Mouse (Mus musculus) left cerebral cortex, adult 2 months (tissue): ENCODE measurements around the gene Slu7. TPM values are rescaled to one million over a fixed set of nuclear protein-coding genes. Genes with fewer than 3 reads are reported as not detected.

Source experiments
- DNase-seq, 2 experiments: peaks; one replicate each; pipeline ENCODE4 v3.0.0; 2021 to 2022; ENCODE audit warnings: low spot score in 2 of 2, mixed read lengths in 1 of 2; ENCODE audit errors: extremely low spot score in 1 of 2
- H3K27ac ChIP-seq: fragments of 200-600 bp; 2 replicates; pipeline ENCODE4 v1.8.1; 2022
- H3K4me3 ChIP-seq: fragments of 200-600 bp; 2 replicates; pipeline ENCODE4 v1.8.1; 2022
- CTCF ChIP-seq: fragments of 200-600 bp; IDR thresholded peaks from 2 replicates; pipeline ENCODE4 v1.8.1; 2022; ENCODE audit warnings: antibody characterized with exemption, mild to moderate bottlenecking, moderate library complexity
- intact Hi-C: fragments of 180-260 bp; cut with DNase I; formaldehyde crosslinking; loops from one replicate; pipeline ENCODE4 v1.15.1; 2025
- total RNA-seq, 2 experiments: library from RNA; stranded (reverse); gene quantifications; 2 replicates each; pipeline ENCODE4 v1.2.3; 2021

Gene Slu7
- total RNA-seq, 2 experiments from 2014 or later, result 54.2 to 56.7 TPM

- H3K27ac ChIP-seq, result peak within 1 kb of the TSS; percentile 45
- H3K4me3 ChIP-seq, result peak within 1 kb of the TSS; percentile 46
- TF ChIP-seq CTCF, result no peak
- intact Hi-C loops, result no loop called here
- DNase-seq, result peak; percentile 63 to 68
Observed at GRCm38 (mm10) chr11:43425824-43426413, 7.6 kb upstream of the Slu7 start, which contains the start of gene Pttg1. Gene Pttg1, minus strand, starts transcription at chr11:43426251.

- TF ChIP-seq CTCF, result no peak
- Histone ChIP-seq H3K27ac (peak overlapping the region; percentile 45; the same call in 1 of the 2 replicates), H3K4me3 (peak overlapping the region; percentile 46)
- intact Hi-C loops, result no loop called here
- no peak for DNase-seq
Observed at GRCm38 (mm10) chr11:43426414-43426884, 7.1 kb upstream of the Slu7 start.

GRCm38 (mm10) chr11:43434024-43434407 is 472 bp downstream of the Slu7 start:
- H3K27ac ChIP-seq, result peak overlapping the region; percentile 84
- H3K4me3 ChIP-seq, result peak overlapping the region; percentile 63
- intact Hi-C loops, result no loop called here
- no peak for TF ChIP-seq CTCF
- no peak for DNase-seq

- no peak for TF ChIP-seq CTCF
- H3K27ac ChIP-seq, result no peak overlapping the region
- no peak overlapping the region for H3K4me3 ChIP-seq
- intact Hi-C loops, result loop anchor here (5.0 kb wide), 1 partner anchor 241 kb away; the partner anchor contains the start of gene Pwwp2a
- DNase-seq, result no peak
Observed at GRCm38 (mm10) chr11:43441121-43441520, 7.6 kb downstream of the Slu7 start.

GRCm38 (mm10) chr11:43443183-43443582 is 9.6 kb downstream of the Slu7 start:
- no peak overlapping the region for H3K27ac ChIP-seq
- no peak for DNase-seq
- no peak overlapping the region for H3K4me3 ChIP-seq
- TF ChIP-seq CTCF, result no peak
- intact Hi-C loops, result loop anchor here (5.0 kb wide), 1 partner anchor 239 kb away; the partner anchor contains the start of gene Pwwp2a

- intact Hi-C loops, result loop anchor here (5.0 kb wide), 2 partner anchors 42 to 282 kb away; no protein-coding TSS in a partner anchor
- no peak for TF ChIP-seq CTCF
- H3K27ac ChIP-seq, result no peak overlapping the region
- no peak for DNase-seq
- no peak overlapping the region for H3K4me3 ChIP-seq
Observed at GRCm38 (mm10) chr11:43449916-43450315, 16.4 kb downstream of the Slu7 start.

GRCm38 (mm10) chr11:43451322-43451721 is 17.8 kb downstream of the Slu7 start:
- DNase-seq, result no peak
- no peak overlapping the region for H3K4me3 ChIP-seq
- intact Hi-C loops, result loop anchor here (5.0 kb wide), 1 partner anchor 41 kb away; no protein-coding TSS in a partner anchor

GRCm38 (mm10) chr11:43452266-43452665 is 18.7 kb downstream of the Slu7 start:
- intact Hi-C loops, result loop anchor here (5.0 kb wide), 1 partner anchor 40 kb away; no protein-coding TSS in a partner anchor
- no peak for DNase-seq
- H3K27ac ChIP-seq, result no peak overlapping the region
- H3K4me3 ChIP-seq, result no peak overlapping the region
- TF ChIP-seq CTCF, result peak; percentile 44

More at GRCm38 (mm10) chr11:43451322-43451721, 17.8 kb downstream of the Slu7 start:
- no peak overlapping the region for H3K27ac ChIP-seq
- no peak for TF ChIP-seq CTCF

- H3K27ac ChIP-seq, result no peak overlapping the region
- no peak for DNase-seq
- no peak overlapping the region for H3K4me3 ChIP-seq
- intact Hi-C loops, result no loop called here
- no peak for TF ChIP-seq CTCF
Observed at GRCm38 (mm10) chr11:43463204-43463603, 29.7 kb downstream of the Slu7 start.

- no peak overlapping the region for H3K27ac ChIP-seq
- no peak for TF ChIP-seq CTCF
- no peak overlapping the region for H3K4me3 ChIP-seq
- DNase-seq, result no peak
- intact Hi-C loops, result no loop called here
Observed at GRCm38 (mm10) chr11:43470118-43470517, 36.6 kb downstream of the Slu7 start.

- intact Hi-C loops, result no loop called here
- no peak for TF ChIP-seq CTCF
- H3K4me3 ChIP-seq, result no peak overlapping the region
- DNase-seq, result no peak
- no peak overlapping the region for H3K27ac ChIP-seq
Observed at GRCm38 (mm10) chr11:43470881-43471820, 37.6 kb downstream of the Slu7 start.

GRCm38 (mm10) chr11:43473115-43473514 is 39.6 kb downstream of the Slu7 start:
- H3K27ac ChIP-seq, result no peak overlapping the region
- no peak for TF ChIP-seq CTCF
- DNase-seq, result no peak
- no peak overlapping the region for H3K4me3 ChIP-seq
- intact Hi-C loops, result no loop called here
